Mouse (Mus musculus): Measurements from ENCODE around the gene Gm8947. TPM values are rescaled to one million over a fixed set of nuclear protein-coding genes. Genes with fewer than 3 reads are reported as not detected.
"Not testable (repeated sequence)": the region's sequence is repeated elsewhere in the genome, so short reads cannot be mapped to it uniquely, and the experiment has no call there.

Gm8947 gene
- total RNA-seq (2021) (not detected), polyA plus RNA-seq (2012; rRNA removed) (not detected in 2 replicates)
- long read RNA-seq: 0 reads

- DNase-seq: not testable (repeated sequence)
Measured at GRCm38 (mm10) chr1:151192075-151192474, at the start of gene Gm8947. TSS of gene Gm8947 (plus strand) at chr1:151192376.

- no peak for DNase-seq
Measured at GRCm38 (mm10) chr1:151144471-151145146, 47.6 kb upstream of the Gm8947 start.

- DNase-seq: no peak
Measured at GRCm38 (mm10) chr1:151147801-151148200, 44.4 kb upstream of the Gm8947 start.

GRCm38 (mm10) chr1:151150211-151150610 is 42.0 kb upstream of the Gm8947 start:
- DNase-seq: peak; percentile 45

- peak; percentile 40 for DNase-seq
Measured at GRCm38 (mm10) chr1:151151089-151151488, 41.1 kb upstream of the Gm8947 start.

GRCm38 (mm10) chr1:151153056-151153652 is 39.0 kb upstream of the Gm8947 start:
- no peak for DNase-seq

- not testable (repeated sequence) for DNase-seq
Measured at GRCm38 (mm10) chr1:151154131-151154530, 38.0 kb upstream of the Gm8947 start.

GRCm38 (mm10) chr1:151156129-151156528 is 36.0 kb upstream of the Gm8947 start:
- DNase-seq: no peak

- DNase-seq: no peak
Measured at GRCm38 (mm10) chr1:151156777-151157632, 35.2 kb upstream of the Gm8947 start.

- DNase-seq: no peak
Measured at GRCm38 (mm10) chr1:151157963-151158856, 34.0 kb upstream of the Gm8947 start.

GRCm38 (mm10) chr1:151158857-151159510 is 33.2 kb upstream of the Gm8947 start:
- DNase-seq: no peak

- no peak for DNase-seq
Measured at GRCm38 (mm10) chr1:151166031-151166430, 26.1 kb upstream of the Gm8947 start.

GRCm38 (mm10) chr1:151167297-151168047 is 24.7 kb upstream of the Gm8947 start:
- no peak for DNase-seq

- DNase-seq: no peak
Measured at GRCm38 (mm10) chr1:151168637-151169036, 23.5 kb upstream of the Gm8947 start.

- DNase-seq: peak; percentile 39
Measured at GRCm38 (mm10) chr1:151171572-151172461, 20.4 kb upstream of the Gm8947 start.

GRCm38 (mm10) chr1:151177030-151177936 is 14.9 kb upstream of the Gm8947 start:
- DNase-seq: peak; percentile 27

GRCm38 (mm10) chr1:151177937-151178271 is 14.3 kb upstream of the Gm8947 start:
- no peak for DNase-seq

- no peak for DNase-seq
Measured at GRCm38 (mm10) chr1:151178505-151179083, 13.6 kb upstream of the Gm8947 start.

Measured in adrenal gland, adult 2 months (tissue).